Mouse (Mus musculus) liver, adult 2 months (tissue): Measurements from ENCODE around the gene Hoxd4.

ENCODE experiments used
- CTCF ChIP-seq: fragments of 200-500 bp; IDR thresholded peaks from 2 replicates; pipeline ENCODE4 v1.5.1; 2011; ENCODE audit warnings: low read depth, low read length, control low read depth
- POLR2A ChIP-seq: fragments of 200-500 bp; IDR thresholded peaks from 2 replicates; pipeline ENCODE4 v1.6.1; 2011; ENCODE audit warnings: low read length, control low read depth; ENCODE audit not compliant: insufficient read depth; ENCODE audit errors: extremely low read depth

- no peak for TF ChIP-seq CTCF
- TF ChIP-seq POLR2A, result no peak
These were observed 6.2 kb upstream of the Hoxd4 start for GRCm38 (mm10) chr2:74705467-74706089.
